Mouse (Mus musculus) heart, embryonic 14.5 days (tissue): ENCODE results near the gene Ltb. TPM values are rescaled to one million over a fixed set of nuclear protein-coding genes. Genes with fewer than 3 reads are reported as not detected.

Experiments used
- ATAC-seq: fragments of 200-750 bp; cut with Nextera tagmentation; 2 replicates; pipeline ENCODE4 v1.8.0; 2017; ENCODE audit warnings: low read depth, moderate TSS enrichment; ENCODE audit not compliant: insufficient number of reproducible peaks, insufficient read depth, low FRiP score
- H3K27ac ChIP-seq, 2 experiments: fragments of 200-500 bp in 1 of 2; fragments of 300-500 bp in 1 of 2; sonication (generic) in 1 of 2; replicated peaks in 1 of 2; 2 replicates each; pipeline ENCODE4 v1.5.1; 2012 to 2014; ENCODE audit warnings: low read depth in 2 of 2, low read length in 2 of 2, control low read depth in 1 of 2, mild to moderate bottlenecking in 1 of 2, mixed read lengths in 1 of 2; ENCODE audit not compliant: control insufficient read depth in 1 of 2, insufficient read depth in 1 of 2
- H3K27me3 ChIP-seq: fragments of 300-500 bp; sonication (generic); 2 replicates; pipeline ENCODE4 v1.6.1; 2014; ENCODE audit warnings: mild to moderate bottlenecking, low read length, control low read depth; ENCODE audit not compliant: control insufficient read depth, insufficient read depth
- H3K36me3 ChIP-seq: fragments of 300-500 bp; sonication (generic); 2 replicates; pipeline ENCODE4 v1.6.1; 2014; ENCODE audit warnings: mild to moderate bottlenecking, control low read depth, low read length, mixed read lengths; ENCODE audit not compliant: control insufficient read depth, insufficient read depth
- H3K4me1 ChIP-seq, 2 experiments: fragments of 200-500 bp in 1 of 2; fragments of 300-500 bp in 1 of 2; sonication (generic) in 1 of 2; 2 replicates each; pipeline ENCODE4 v1.6.1; 2012 to 2014; ENCODE audit warnings: low read length in 2 of 2, control low read depth in 1 of 2, mixed read lengths in 1 of 2; ENCODE audit not compliant: control insufficient read depth in 2 of 2, insufficient read depth in 2 of 2
- H3K4me2 ChIP-seq: fragments of 300-500 bp; sonication (generic); 2 replicates; pipeline ENCODE4 v1.6.1; 2014; ENCODE audit warnings: mild to moderate bottlenecking, low read length
- H3K4me3 ChIP-seq, 2 experiments: fragments of 200-500 bp in 1 of 2; fragments of 300-500 bp in 1 of 2; sonication (generic) in 1 of 2; 2 replicates each; pipeline ENCODE4 v1.5.1; 2012 to 2014; ENCODE audit warnings: low read length in 2 of 2, mild to moderate bottlenecking in 2 of 2, control low read depth in 1 of 2, low read depth in 1 of 2, moderate library complexity in 1 of 2; ENCODE audit not compliant: control insufficient read depth in 1 of 2, insufficient read depth in 1 of 2
- H3K9ac ChIP-seq: fragments of 300-500 bp; sonication (generic); 2 replicates; pipeline ENCODE4 v1.6.1; 2014; ENCODE audit warnings: mild to moderate bottlenecking, low read length
- H3K9me3 ChIP-seq: fragments of 300-500 bp; sonication (generic); 2 replicates; pipeline ENCODE4 v1.6.1; 2016; ENCODE audit warnings: low read length, control low read depth; ENCODE audit not compliant: control insufficient read depth
- WGBS: fragments of 180-500 bp; shearing (Covaris S2); extraction: QIAGEN DNeasy Blood & Tissue Kit; methylation state at CpG from one replicate; pipeline ENCODE4 v1.1.7; 2014; 5-methylcytosine and 5-hydroxymethylcytosine counted together
- polyA plus RNA-seq: library from polyadenylated mRNA; unstranded; fragments of >200 nt; fragmentation: Nextera tagmentation; extraction: Ambion mirVana; gene quantifications from 2 replicates; pipeline ENCODE4 v1.2.1, GENCODE M21; 2014

Gene Ltb
- polyA plus RNA-seq, 1 experiment from 2014 or later, result 0.61 TPM

GRCm38 (mm10) chr17:35197126-35197525 lies 2.9 kb downstream of the Ltb start:
- H3K4me2 ChIP-seq, result no peak overlapping the region
- no peak for ATAC-seq
- H3K4me3 ChIP-seq, result no peak overlapping the region
- 36% methylated on average over 6 of the region's 6 CpGs for WGBS
- no peak overlapping the region for H3K9ac ChIP-seq
- H3K36me3 ChIP-seq, result no peaks in the 10 kb centered on the region
- peaks cover 5 to 11% of the 10 kb centered on the region in 2 experiments; a peak in 3 of 4 replicates for H3K4me1 ChIP-seq
- H3K27me3 ChIP-seq, result peaks cover 76% of the 10 kb centered on the region
- no peaks in the 10 kb centered on the region for H3K9me3 ChIP-seq
- H3K27ac ChIP-seq, result no peak overlapping the region

GRCm38 (mm10) chr17:35198029-35198428 lies 3.8 kb downstream of the Ltb start:
- H3K4me1 ChIP-seq, result peaks cover 5 to 11% of the 10 kb centered on the region in 2 experiments; a peak in 3 of 4 replicates
- H3K36me3 ChIP-seq, result no peaks in the 10 kb centered on the region
- no peak overlapping the region for H3K27ac ChIP-seq
- 58% methylated on average over 7 of the region's 7 CpGs for WGBS
- no peak overlapping the region for H3K9ac ChIP-seq
- H3K9me3 ChIP-seq, result no peaks in the 10 kb centered on the region
- H3K27me3 ChIP-seq, result peaks cover 85% of the 10 kb centered on the region
- ATAC-seq, result no peak
- H3K4me2 ChIP-seq, result no peak overlapping the region
- no peak overlapping the region for H3K4me3 ChIP-seq

- peaks cover 88% of the 10 kb centered on the region for H3K27me3 ChIP-seq
- no peak for ATAC-seq
Observed at GRCm38 (mm10) chr17:35198946-35199345, 4.7 kb downstream of the Ltb start.

GRCm38 (mm10) chr17:35200398-35200797 lies 6.2 kb downstream of the Ltb start:
- no peak overlapping the region for H3K9ac ChIP-seq
- no peaks in the 10 kb centered on the region for H3K9me3 ChIP-seq
- H3K36me3 ChIP-seq, result no peaks in the 10 kb centered on the region
- H3K27ac ChIP-seq, result no peak overlapping the region
- H3K4me3 ChIP-seq, result no peak overlapping the region
- no peak overlapping the region for H3K4me2 ChIP-seq
- peaks cover 85% of the 10 kb centered on the region for H3K27me3 ChIP-seq
- H3K4me1 ChIP-seq, result peaks cover 7 to 9% of the 10 kb centered on the region in 2 experiments
- no peak for ATAC-seq
- WGBS, result 75% methylated on average over 11 of the region's 11 CpGs

More at GRCm38 (mm10) chr17:35198946-35199345, 4.7 kb downstream of the Ltb start:
- Histone ChIP-seq H3K9ac (no peak overlapping the region), H3K4me1 (peaks cover 5 to 11% of the 10 kb centered on the region in 2 experiments; a peak in 3 of 4 replicates), H3K4me2 (no peak overlapping the region), H3K27ac (no peak overlapping the region), H3K36me3 (no peaks in the 10 kb centered on the region), H3K9me3 (no peaks in the 10 kb centered on the region), H3K4me3 (no peak overlapping the region)
- WGBS, result 39% methylated on average over 8 of the region's 8 CpGs

- Histone ChIP-seq H3K4me2 (no peak overlapping the region), H3K36me3 (no peaks in the 10 kb centered on the region), H3K4me1 (peaks cover 1 to 5% of the 10 kb centered on the region in 2 experiments; a peak in 3 of 4 replicates), H3K27ac (no peak overlapping the region), H3K9ac (no peak overlapping the region), H3K27me3 (peaks cover 79% of the 10 kb centered on the region), H3K9me3 (no peaks in the 10 kb centered on the region), H3K4me3 (peak overlapping the region in 1 of 2 experiments; percentile 6; a peak in 1 of 4 replicates)
- WGBS, result 54% methylated on average over 11 of the region's 11 CpGs
- no peak for ATAC-seq
Observed at GRCm38 (mm10) chr17:35201128-35201527, 6.9 kb downstream of the Ltb start.

- H3K4me1 ChIP-seq, result peaks cover 0 to 3% of the 10 kb centered on the region in 2 experiments; a peak in 2 of 4 replicates
- peak within 1 kb of the TSS in 1 of 2 experiments; percentile 6; a peak in 1 of 4 replicates for H3K4me3 ChIP-seq
- H3K36me3 ChIP-seq, result no peaks in the 10 kb centered on the region
- no peaks in the 10 kb centered on the region for H3K9me3 ChIP-seq
- H3K27ac ChIP-seq, result no peak within 1 kb of the TSS
- 27% methylated on average over 13 of the region's 13 CpGs for WGBS
- no peak for ATAC-seq
- no peak within 1 kb of the TSS for H3K9ac ChIP-seq
- H3K4me2 ChIP-seq, result 0 out of 2 replicates have a peak within 1 kb of the TSS, but pooled peaks have one; percentile 13
- H3K27me3 ChIP-seq, result peaks cover 75% of the 10 kb centered on the region
Observed at GRCm38 (mm10) chr17:35201787-35202186, 7.5 kb downstream of the Ltb start, which contains the start of gene Tnf. Gene Tnf (minus strand): TSS chr17:35202007.

- peaks cover 71% of the 10 kb centered on the region for H3K27me3 ChIP-seq
- no peak overlapping the region for H3K4me2 ChIP-seq
- H3K9ac ChIP-seq, result no peak overlapping the region
- H3K4me1 ChIP-seq, result peaks cover 0 to 3% of the 10 kb centered on the region in 2 experiments; a peak in 2 of 4 replicates
- no peak for ATAC-seq
- no peaks in the 10 kb centered on the region for H3K9me3 ChIP-seq
- H3K4me3 ChIP-seq, result no peak overlapping the region
- 68% methylated on average over 4 of the region's 4 CpGs for WGBS
- no peaks in the 10 kb centered on the region for H3K36me3 ChIP-seq
- no peak overlapping the region for H3K27ac ChIP-seq
Observed at GRCm38 (mm10) chr17:35202442-35202841, 8.2 kb downstream of the Ltb start.
